16 mouse cellular contexts compared by ENCODE assay signal in genomic region chr13:60049703-60050102, GRCm38 (mm10).
"Had no signal": no experiment of that assay in that cellular context is flagged by ENCODE, and none has a peak within 500 bp of the region (broad histone marks: within the 10 kb centered on the region; RNA-seq: fewer than 3 reads in every experiment).

No protein-coding gene starts in this region.

- H3K27ac ChIP-seq: kidney, postnatal 0 days; layer of hippocampus, adult 2 months; liver, embryonic 13.5 days; neural tube, embryonic 13.5 days; stomach, embryonic 15.5 days had no signal

- H3K9me3 ChIP-seq: liver, embryonic 13.5 days; neural tube, embryonic 13.5 days; stomach, embryonic 15.5 days had no signal

- H3K4me2 ChIP-seq: liver, embryonic 13.5 days; midbrain, embryonic 11.5 days; neural tube, embryonic 13.5 days; stomach, embryonic 15.5 days had no signal

- H3K27me3 ChIP-seq: liver, embryonic 13.5 days; neural tube, embryonic 13.5 days; stomach, embryonic 15.5 days had no signal

- H3K9ac ChIP-seq: liver, embryonic 13.5 days; neural tube, embryonic 13.5 days; stomach, embryonic 15.5 days had no signal

- H3K4me3 ChIP-seq: layer of hippocampus, adult 2 months; liver, embryonic 13.5 days; neural tube, embryonic 13.5 days; stomach, embryonic 15.5 days had no signal

- DNase-seq: kidney, adult 9 months; kidney, postnatal 25 days; layer of hippocampus, adult 9-11 months; liver, embryonic 13.5 days; lung, adult 2 months; lung, postnatal 14 days; lung, postnatal 4 days; midbrain, embryonic 14.5 days; right cerebral cortex, postnatal 25 days; spleen, adult 18-20 months; thymus, postnatal 25 days had no signal

- H3K36me3 ChIP-seq: liver, embryonic 13.5 days; neural tube, embryonic 13.5 days; stomach, embryonic 15.5 days had no signal

- H3K4me1 ChIP-seq: liver, embryonic 13.5 days had no signal
